Mouse (Mus musculus): ENCODE results near the gene Pusl1.
A peak's percentile ranks its signal among the peaks of the same experiment; 100 is the strongest.

Pusl1 gene

GRCm38 (mm10) chr4:155886330-155886729, 5.3 kb downstream of the Pusl1 start:
- DNase-seq, result no peak

GRCm38 (mm10) chr4:155883587-155883986, 8.0 kb downstream of the Pusl1 start:
- DNase-seq, result no peak

GRCm38 (mm10) chr4:155871404-155871803, 20.2 kb downstream of the Pusl1 start:
- DNase-seq, result no peak

GRCm38 (mm10) chr4:155869317-155870033, 22.1 kb downstream of the Pusl1 start, which contains the start of the genes Cptp and Ints11:
Gene Cptp (minus strand): TSS chr4:155869440.
Gene Ints11 (plus strand): TSS chr4:155869546.
- DNase-seq, result peak; percentile 97

- peak; percentile 28 for DNase-seq
These were observed 22.8 kb downstream of the Pusl1 start for GRCm38 (mm10) chr4:155868614-155869298.

- DNase-seq, result no peak
These were observed 28.6 kb downstream of the Pusl1 start, which contains the start of gene Tas1r3 for GRCm38 (mm10) chr4:155863001-155863400. Gene Tas1r3 (minus strand): TSS chr4:155863362.

GRCm38 (mm10) chr4:155861787-155862186, 29.8 kb downstream of the Pusl1 start:
- no peak for DNase-seq

GRCm38 (mm10) chr4:155859318-155859717, 32.3 kb downstream of the Pusl1 start:
- DNase-seq, result peak; percentile 75

- no peak for DNase-seq
These were observed 34.7 kb downstream of the Pusl1 start for GRCm38 (mm10) chr4:155856881-155857280.

- no peak for DNase-seq
These were observed 35.5 kb downstream of the Pusl1 start for GRCm38 (mm10) chr4:155856071-155856470.

- DNase-seq, result no peak
These were observed 36.6 kb downstream of the Pusl1 start for GRCm38 (mm10) chr4:155854991-155855390.

GRCm38 (mm10) chr4:155853421-155853820, 38.2 kb downstream of the Pusl1 start:
- DNase-seq, result no peak

- no peak for DNase-seq
These were observed 39.6 kb downstream of the Pusl1 start for GRCm38 (mm10) chr4:155851951-155852411.

- no peak for DNase-seq
These were observed 40.2 kb downstream of the Pusl1 start for GRCm38 (mm10) chr4:155851368-155851767.

GRCm38 (mm10) chr4:155849792-155850451, 41.7 kb downstream of the Pusl1 start:
- DNase-seq, result no peak

GRCm38 (mm10) chr4:155849391-155849790, 42.2 kb downstream of the Pusl1 start:
- no peak for DNase-seq

- peak; percentile 31 for DNase-seq
These were observed 43.0 kb downstream of the Pusl1 start for GRCm38 (mm10) chr4:155848434-155849095.

GRCm38 (mm10) chr4:155847591-155848352, 43.8 kb downstream of the Pusl1 start:
- DNase-seq, result peak; percentile 73

- peak; percentile 99 for DNase-seq
These were observed 44.6 kb downstream of the Pusl1 start, which contains the start of gene Dvl1 for GRCm38 (mm10) chr4:155846871-155847578. Gene Dvl1 (plus strand): TSS chr4:155847402.

GRCm38 (mm10) chr4:155843231-155843630, 48.4 kb downstream of the Pusl1 start:
- no peak for DNase-seq

GRCm38 (mm10) chr4:155841651-155842270, 49.8 kb downstream of the Pusl1 start:
- no peak for DNase-seq

Measured in thymus, postnatal 4 days (tissue).